Mouse (Mus musculus) heart, postnatal 0 days (tissue): ENCODE measurements around the gene Nedd4. TPM values are rescaled to one million over a fixed set of nuclear protein-coding genes. Genes with fewer than 3 reads are reported as not detected.
A peak's percentile ranks its signal among the peaks of the same experiment; 100 is the strongest.

Experiments used
- ATAC-seq: fragments of 200-750 bp; cut with Nextera tagmentation; 2 replicates; pipeline ENCODE4 v1.8.0; 2017; ENCODE audit warnings: low read depth, moderate number of reproducible peaks, moderate library complexity; ENCODE audit not compliant: insufficient read depth
- DNase-seq: peaks from one replicate; pipeline ENCODE4 v3.0.0-alpha.2; 2016; ENCODE audit warnings: low spot score
- H3K27ac ChIP-seq: fragments of 300-500 bp; sonication (generic); 2 replicates; pipeline ENCODE4 v1.5.1; 2014; ENCODE audit warnings: low read depth, mild to moderate bottlenecking
- H3K27me3 ChIP-seq: fragments of 300-500 bp; sonication (generic); 2 replicates; pipeline ENCODE4 v1.6.1; 2014; ENCODE audit warnings: low read length, mixed read lengths; ENCODE audit not compliant: control insufficient read depth, insufficient read depth
- H3K36me3 ChIP-seq: fragments of 300-500 bp; sonication (generic); replicated peaks from 2 replicates; pipeline ENCODE4 v1.6.1; 2014; ENCODE audit warnings: low read length, mixed read lengths; ENCODE audit not compliant: control insufficient read depth, insufficient read depth
- H3K4me1 ChIP-seq: fragments of 300-500 bp; sonication (generic); 2 replicates; pipeline ENCODE4 v1.6.1; 2014; ENCODE audit warnings: antibody characterized with exemption; ENCODE audit not compliant: control insufficient read depth, insufficient read depth
- H3K4me2 ChIP-seq: fragments of 300-500 bp; sonication (generic); 2 replicates; pipeline ENCODE4 v1.6.1; 2014; ENCODE audit warnings: low read depth, mild to moderate bottlenecking, low read length, moderate library complexity
- H3K4me3 ChIP-seq: fragments of 300-500 bp; sonication (generic); 2 replicates; pipeline ENCODE4 v1.5.1; 2014; ENCODE audit warnings: low read depth, low read length
- H3K9ac ChIP-seq: fragments of 300-500 bp; sonication (generic); replicated peaks from 2 replicates; pipeline ENCODE4 v1.6.1; 2014; ENCODE audit warnings: low read depth, low read length, mixed read lengths
- H3K9me3 ChIP-seq: fragments of 300-500 bp; sonication (generic); replicated peaks from 2 replicates; pipeline ENCODE4 v1.6.1; 2016; ENCODE audit warnings: low read length; ENCODE audit not compliant: control insufficient read depth
- CTCF ChIP-seq: IDR thresholded peaks from 2 replicates; pipeline ENCODE4 v1.5.1; 2016; ENCODE audit warnings: antibody characterized with exemption, control low read depth, low read depth
- EP300 ChIP-seq: IDR thresholded peaks from 2 replicates; pipeline ENCODE4 v1.6.1; 2016; ENCODE audit warnings: antibody characterized with exemption, low read depth
- WGBS: fragments of 180-500 bp; shearing (Covaris S2); extraction: QIAGEN DNeasy Blood & Tissue Kit; methylation state at CpG from one replicate; pipeline ENCODE4 v1.1.7; 2014; 5-methylcytosine and 5-hydroxymethylcytosine counted together
- polyA plus RNA-seq: library from polyadenylated mRNA; unstranded; fragments of >200 nt; fragmentation: Nextera tagmentation; extraction: Ambion mirVana; gene quantifications from 2 replicates; pipeline ENCODE4 v1.2.1, GENCODE M21; 2015
- total RNA-seq: library from RNA; depleted of rRNA; stranded (reverse); fragments of >200 nt; gene quantifications from 2 replicates; pipeline ENCODE4 v1.2.3, GENCODE M21; 2014; ENCODE audit warnings: low replicate concordance

Gene Nedd4
- total and polyA plus RNA-seq, 2 experiments from 2014 or later = 303 to 444 TPM

- Histone ChIP-seq H3K27me3 (no peaks in the 10 kb centered on the region), H3K9ac (no peak overlapping the region), H3K9me3 (no peaks in the 10 kb centered on the region), H3K4me1 (peaks cover 6% of the 10 kb centered on the region; the same call in 1 of the 2 replicates), H3K27ac (no peak overlapping the region), H3K4me2 (no peak overlapping the region), H3K4me3 (no peak overlapping the region), H3K36me3 (peaks cover 79% of the 10 kb centered on the region)
- 74% methylated on average over 5 of the region's 5 CpGs for WGBS
- ATAC-seq = no peak
- DNase-seq = no peak
- TF ChIP-seq EP300 (no peak), CTCF (no peak)
These were observed 47.9 kb downstream of the Nedd4 start for GRCm38 (mm10) chr9:72710060-72710459.

- 41% methylated on average over 4 of the region's 4 CpGs for WGBS
- H3K27ac ChIP-seq = peak overlapping the region; percentile 56
These were observed 52.8 kb downstream of the Nedd4 start for GRCm38 (mm10) chr9:72714945-72715344.

GRCm38 (mm10) chr9:72716200-72716599 lies 54.1 kb downstream of the Nedd4 start:
- H3K36me3 ChIP-seq = peaks cover 91% of the 10 kb centered on the region
- 84% methylated on average over 7 of the region's 7 CpGs for WGBS

More at GRCm38 (mm10) chr9:72714945-72715344, 52.8 kb downstream of the Nedd4 start:
- TF ChIP-seq EP300 (no peak), CTCF (no peak)
- Histone ChIP-seq H3K9ac (no peak overlapping the region), H3K36me3 (peaks cover 89% of the 10 kb centered on the region), H3K9me3 (no peaks in the 10 kb centered on the region), H3K4me1 (peaks cover 6% of the 10 kb centered on the region; the same call in 1 of the 2 replicates), H3K4me3 (no peak overlapping the region), H3K27me3 (no peaks in the 10 kb centered on the region), H3K4me2 (no peak overlapping the region)
- peak; percentile 28 for DNase-seq
- peak; percentile 83 for ATAC-seq

GRCm38 (mm10) chr9:72719143-72719542 lies 57.0 kb downstream of the Nedd4 start:
- peaks cover 3% of the 10 kb centered on the region; the same call in 1 of the 2 replicates for H3K4me1 ChIP-seq
- H3K9me3 ChIP-seq = no peaks in the 10 kb centered on the region
- ATAC-seq = no peak
- H3K4me3 ChIP-seq = no peak overlapping the region
- DNase-seq = no peak
- peaks cover 95% of the 10 kb centered on the region for H3K36me3 ChIP-seq
- H3K27ac ChIP-seq = no peak overlapping the region
- no peak overlapping the region for H3K9ac ChIP-seq
- TF ChIP-seq CTCF (no peak), EP300 (no peak)
- H3K27me3 ChIP-seq = no peaks in the 10 kb centered on the region
- no peak overlapping the region for H3K4me2 ChIP-seq
- WGBS = 73% methylated on average over 4 of the region's 4 CpGs

More at GRCm38 (mm10) chr9:72716200-72716599, 54.1 kb downstream of the Nedd4 start:
- Histone ChIP-seq H3K9ac (no peak overlapping the region), H3K4me3 (no peak overlapping the region), H3K4me2 (no peak overlapping the region), H3K4me1 (peaks cover 6% of the 10 kb centered on the region; the same call in 1 of the 2 replicates), H3K27me3 (no peaks in the 10 kb centered on the region), H3K27ac (no peak overlapping the region), H3K9me3 (no peaks in the 10 kb centered on the region)
- TF ChIP-seq CTCF = no peak
- no peak for TF ChIP-seq EP300
- ATAC-seq (no peak), DNase-seq (no peak)

GRCm38 (mm10) chr9:72721221-72721620 lies 59.1 kb downstream of the Nedd4 start:
- 77% methylated on average over 14 of the region's 14 CpGs for WGBS
- Histone ChIP-seq H3K4me1 (no peaks in the 10 kb centered on the region), H3K36me3 (peaks cover 97% of the 10 kb centered on the region), H3K9me3 (no peaks in the 10 kb centered on the region), H3K27ac (no peak overlapping the region), H3K4me2 (no peak overlapping the region), H3K9ac (no peak overlapping the region), H3K27me3 (no peaks in the 10 kb centered on the region), H3K4me3 (no peak overlapping the region)
- ATAC-seq (no peak), DNase-seq (no peak)
- TF ChIP-seq CTCF (no peak), EP300 (no peak)

GRCm38 (mm10) chr9:72722622-72723021 lies 60.5 kb downstream of the Nedd4 start:
- no peak for TF ChIP-seq EP300
- TF ChIP-seq CTCF = no peak
- H3K4me2 ChIP-seq = no peak overlapping the region
- peak overlapping the region; percentile 3; the same call in 1 of the 2 replicates for H3K27ac ChIP-seq
- WGBS = 61% methylated on average over 3 of the region's 3 CpGs
- no peaks in the 10 kb centered on the region for H3K9me3 ChIP-seq
- H3K27me3 ChIP-seq = no peaks in the 10 kb centered on the region
- no peak for ATAC-seq
- H3K9ac ChIP-seq = no peak overlapping the region
- H3K36me3 ChIP-seq = peaks cover 97% of the 10 kb centered on the region
- no peak overlapping the region for H3K4me3 ChIP-seq
- H3K4me1 ChIP-seq = no peaks in the 10 kb centered on the region
- DNase-seq = no peak
